Mouse (Mus musculus): ENCODE data around the gene Ctnnd1. TPM values are rescaled to one million over a fixed set of nuclear protein-coding genes. Genes with fewer than 3 reads are reported as not detected.

Ctnnd1 gene
- polyA plus RNA-seq, 1 experiment from 2014 or later, result 34.2 TPM

DNA sequence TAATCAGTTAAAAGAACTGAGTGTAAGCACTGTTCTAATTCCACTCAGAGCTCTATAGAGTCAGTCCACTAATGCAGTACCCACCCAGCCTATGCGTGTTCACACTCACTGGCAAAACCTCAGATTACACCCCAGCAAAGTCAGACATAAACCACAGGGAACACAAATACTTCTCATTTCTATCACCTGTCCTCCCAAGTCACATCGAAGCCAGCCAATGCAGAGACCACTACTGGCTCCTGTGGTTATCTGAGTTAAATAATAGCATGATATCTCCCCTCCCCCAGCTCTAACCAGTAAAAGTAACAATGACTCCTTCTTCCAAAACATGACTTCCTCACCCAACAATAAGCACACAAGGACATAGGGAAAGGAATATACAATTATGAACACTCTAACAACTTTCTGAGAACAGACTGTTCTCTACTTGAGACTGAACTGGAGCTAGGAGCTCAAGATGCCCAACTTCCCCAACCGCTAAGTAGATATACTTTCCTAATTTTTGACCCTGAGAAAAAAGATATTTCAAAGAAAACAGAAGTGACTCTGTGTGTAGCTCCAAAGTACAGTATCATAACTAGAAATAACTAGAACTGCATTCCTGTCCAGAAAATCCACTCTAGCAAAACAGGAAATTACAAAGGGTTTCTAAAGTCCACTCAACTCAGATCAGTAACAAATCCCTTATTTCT is 27.0 kb downstream of the Ctnnd1 start:
- 92% methylated on average over 3 of the region's 3 CpGs for WGBS
- H3K36me3 ChIP-seq (replicated peaks), result peaks cover 22% of the 10 kb centered on the region; the same call in 1 of the 2 replicates
- no peaks in the 10 kb centered on the region for H3K27me3 ChIP-seq (replicated peaks)
- H3K9me3 ChIP-seq, result no peaks in the 10 kb centered on the region
- H3K27ac ChIP-seq, result no peak overlapping the region
- ATAC-seq (replicated peaks), result no peak
- H3K4me3 ChIP-seq, result no peak overlapping the region
- H3K9ac ChIP-seq, result no peak overlapping the region
- no peak overlapping the region for H3K4me2 ChIP-seq
- no peaks in the 10 kb centered on the region for H3K4me1 ChIP-seq

DNA sequence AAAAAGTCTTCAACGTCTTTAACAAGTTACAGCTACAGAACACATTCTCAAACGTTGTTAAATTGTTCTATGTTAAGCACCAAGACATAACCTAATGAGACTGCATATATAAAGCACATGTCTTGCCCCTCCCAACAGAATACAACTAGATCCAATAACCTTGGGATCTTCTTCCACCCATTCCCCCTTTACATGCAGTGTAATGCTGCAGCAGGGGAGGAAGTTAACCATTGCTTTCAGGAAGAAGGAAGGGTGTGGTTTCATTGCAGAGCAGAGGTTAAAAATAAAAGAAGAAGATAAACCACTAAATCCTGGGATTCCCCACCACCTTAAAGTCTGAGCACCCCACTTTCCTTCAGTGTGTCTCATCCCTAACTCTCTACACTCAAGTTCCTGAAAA is 27.9 kb downstream of the Ctnnd1 start:
- no peak overlapping the region for H3K27ac ChIP-seq
- 80% methylated on average over 2 of the region's 2 CpGs for WGBS
- no peak overlapping the region for H3K9ac ChIP-seq
- H3K4me3 ChIP-seq, result no peak overlapping the region
- no peaks in the 10 kb centered on the region for H3K27me3 ChIP-seq (replicated peaks)
- no peaks in the 10 kb centered on the region for H3K4me1 ChIP-seq
- peaks cover 22% of the 10 kb centered on the region; the same call in 1 of the 2 replicates for H3K36me3 ChIP-seq (replicated peaks)
- H3K9me3 ChIP-seq, result no peaks in the 10 kb centered on the region
- no peak overlapping the region for H3K4me2 ChIP-seq
- no peak for ATAC-seq (replicated peaks)

DNA sequence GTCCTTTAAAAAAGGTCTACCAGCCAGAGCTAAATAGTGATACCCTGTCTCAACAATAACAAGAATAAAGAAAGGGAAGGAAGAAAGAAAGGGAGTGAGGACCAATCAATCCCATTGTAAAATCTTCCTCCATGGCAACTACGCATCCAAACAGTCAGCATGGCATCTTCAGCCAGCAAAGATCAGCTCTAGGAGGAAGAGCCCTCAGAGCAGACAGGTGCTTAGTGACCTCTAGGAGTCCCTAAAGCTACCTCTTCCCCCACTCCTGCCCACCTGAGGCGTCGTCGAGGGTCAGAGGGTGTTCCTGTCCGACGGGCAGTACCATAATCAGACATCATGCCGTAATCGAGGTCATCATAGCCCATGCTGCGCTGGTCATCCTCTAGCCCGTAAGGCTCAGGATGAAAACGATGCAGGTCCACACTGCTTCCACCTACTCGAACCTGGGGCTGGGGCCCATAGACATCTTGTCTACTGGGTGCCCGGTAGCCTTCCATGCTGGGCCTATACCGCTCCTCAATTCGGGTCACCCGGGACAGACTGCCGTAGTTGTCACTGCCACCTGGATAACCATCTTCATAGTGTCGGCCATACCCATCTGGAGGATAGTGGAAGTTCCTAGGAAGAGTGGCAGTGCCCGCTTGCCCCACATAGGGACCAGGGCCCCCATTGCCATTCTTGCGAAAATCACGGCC is 30.8 kb downstream of the Ctnnd1 start:
- no peak overlapping the region for H3K9ac ChIP-seq
- H3K36me3 ChIP-seq (replicated peaks), result peaks cover 38% of the 10 kb centered on the region
- H3K27ac ChIP-seq, result no peak overlapping the region
- H3K27me3 ChIP-seq (replicated peaks), result no peaks in the 10 kb centered on the region
- WGBS, result 96% methylated on average over 21 of the region's 21 CpGs
- no peak overlapping the region for H3K4me2 ChIP-seq
- no peaks in the 10 kb centered on the region for H3K4me1 ChIP-seq
- no peaks in the 10 kb centered on the region for H3K9me3 ChIP-seq
- ATAC-seq (replicated peaks), result no peak
- no peak overlapping the region for H3K4me3 ChIP-seq

DNA sequence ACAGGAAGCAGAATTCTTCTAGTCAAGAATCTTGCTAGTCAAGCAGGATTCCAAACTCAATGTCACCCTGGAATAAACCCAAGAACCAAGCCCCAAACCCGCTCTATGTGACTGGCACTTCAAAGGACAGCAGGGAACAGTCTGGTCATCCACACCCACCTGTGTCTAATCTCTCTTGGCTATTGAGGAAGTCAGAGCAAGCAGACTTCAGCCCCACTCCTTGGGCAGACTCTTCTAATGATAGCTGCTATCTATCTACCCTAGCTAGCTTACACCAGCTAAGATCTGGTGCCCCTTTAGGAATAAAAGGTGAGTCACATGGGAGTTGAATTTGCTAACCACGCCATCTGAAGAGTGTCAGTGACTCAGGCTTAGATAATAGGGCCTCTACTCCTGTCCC is 31.7 kb downstream of the Ctnnd1 start:
- no peak overlapping the region for H3K27ac ChIP-seq
- peaks cover 46% of the 10 kb centered on the region for H3K36me3 ChIP-seq (replicated peaks)
- H3K27me3 ChIP-seq (replicated peaks), result no peaks in the 10 kb centered on the region
- 85% methylated on average over 2 of the region's 2 CpGs for WGBS
- no peak for ATAC-seq (replicated peaks)
- H3K9me3 ChIP-seq, result no peaks in the 10 kb centered on the region
- H3K4me1 ChIP-seq, result no peaks in the 10 kb centered on the region
- H3K4me2 ChIP-seq, result no peak overlapping the region
- no peak overlapping the region for H3K4me3 ChIP-seq
- no peak overlapping the region for H3K9ac ChIP-seq

DNA sequence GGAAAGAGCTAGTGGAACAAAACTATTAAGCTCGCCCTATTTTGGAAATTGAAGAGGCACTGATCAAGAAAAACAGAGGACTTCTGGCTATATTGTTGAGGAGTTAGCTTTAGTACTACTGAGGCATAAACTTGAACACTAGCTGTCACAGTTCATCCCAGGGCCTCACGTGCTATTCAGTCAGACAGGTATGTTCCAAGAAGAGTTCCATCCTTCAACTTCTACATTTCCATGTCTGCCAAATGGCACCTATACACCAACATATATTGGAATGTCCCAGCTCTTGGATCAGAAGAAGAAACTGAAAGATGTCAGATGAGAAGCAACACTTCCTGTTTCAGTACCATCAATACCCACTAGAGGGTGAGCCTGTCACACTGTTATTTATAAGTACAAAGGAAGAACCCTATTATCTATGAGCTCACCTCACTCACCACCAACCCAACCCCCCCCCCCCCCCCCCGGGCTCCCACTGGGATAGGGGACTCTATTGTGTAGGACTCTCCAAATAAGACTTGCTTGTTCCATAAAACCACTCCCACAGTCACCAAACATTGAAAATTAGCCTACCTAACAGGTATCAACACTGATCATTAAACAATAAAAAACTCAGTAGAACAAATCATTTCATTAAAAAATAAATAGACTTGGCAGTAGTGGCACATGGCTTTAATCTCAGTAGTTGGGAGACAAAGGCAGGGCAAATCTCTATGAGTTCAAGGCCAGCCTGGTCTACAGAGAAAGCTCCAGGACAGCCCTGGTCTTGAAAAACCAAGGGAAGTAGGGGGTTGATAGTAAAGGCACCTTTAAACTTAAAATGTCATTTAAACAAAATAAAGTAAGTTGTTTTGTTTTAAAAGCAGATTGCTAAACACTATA is 32.7 kb downstream of the Ctnnd1 start:
- 71% methylated on average over 3 of the region's 3 CpGs for WGBS
- Histone ChIP-seq H3K9me3 (no peaks in the 10 kb centered on the region), H3K27me3 (replicated peaks) (no peaks in the 10 kb centered on the region), H3K4me1 (no peaks in the 10 kb centered on the region), H3K4me2 (no peak overlapping the region), H3K9ac (no peak overlapping the region), H3K36me3 (replicated peaks) (peaks cover 52% of the 10 kb centered on the region), H3K4me3 (no peak overlapping the region), H3K27ac (no peak overlapping the region)
- peak; percentile 88 for ATAC-seq (replicated peaks)

DNA sequence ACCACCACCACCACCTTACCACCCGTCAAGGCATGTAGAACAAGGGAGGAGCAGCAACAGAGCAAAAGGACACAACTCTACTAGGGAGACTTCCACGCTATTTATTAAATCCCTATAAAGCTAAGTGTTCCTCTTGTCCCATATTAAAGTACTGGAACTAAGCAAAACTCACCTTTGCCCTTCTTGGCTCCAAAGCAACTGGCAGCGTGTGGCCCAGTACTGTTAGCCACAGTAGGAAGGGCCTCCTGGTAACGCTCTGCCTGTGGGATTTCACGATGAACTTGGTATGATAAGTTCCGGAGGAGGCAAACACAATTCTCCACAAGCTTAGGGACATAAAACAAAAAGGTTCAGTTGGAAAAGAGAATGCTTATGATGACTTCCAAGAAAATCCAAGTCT is 37.8 kb downstream of the Ctnnd1 start:
- Histone ChIP-seq H3K4me1 (no peaks in the 10 kb centered on the region), H3K9ac (no peak overlapping the region), H3K4me2 (no peak overlapping the region), H3K9me3 (no peaks in the 10 kb centered on the region), H3K27ac (no peak overlapping the region), H3K27me3 (replicated peaks) (no peaks in the 10 kb centered on the region), H3K36me3 (replicated peaks) (peaks cover 79% of the 10 kb centered on the region), H3K4me3 (no peak overlapping the region)
- 97% methylated on average over 6 of the region's 6 CpGs for WGBS
- no peak for ATAC-seq (replicated peaks)

DNA sequence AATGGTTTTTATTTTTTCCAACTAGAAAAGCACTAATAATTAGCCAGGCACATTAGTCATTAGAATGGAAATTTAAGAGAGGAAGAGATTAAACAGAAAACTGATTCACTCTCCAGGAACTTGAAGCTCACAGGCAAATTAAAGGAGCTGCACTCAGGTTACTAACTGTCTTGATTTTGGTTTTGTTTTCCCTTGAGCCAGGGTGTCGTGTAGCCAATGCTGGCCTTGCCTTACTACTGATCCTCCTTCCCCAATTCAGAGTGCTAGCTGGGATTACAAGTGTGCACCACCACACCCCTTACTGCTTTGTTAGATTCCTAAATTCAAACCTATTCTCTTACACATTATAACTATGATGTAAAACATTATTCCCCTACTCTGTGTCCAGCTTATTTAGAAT is 42.7 kb downstream of the Ctnnd1 start:
- no peaks in the 10 kb centered on the region for H3K27me3 ChIP-seq (replicated peaks)
- H3K4me3 ChIP-seq, result no peak overlapping the region
- H3K9ac ChIP-seq, result no peak overlapping the region
- H3K4me1 ChIP-seq, result no peaks in the 10 kb centered on the region
- H3K27ac ChIP-seq, result no peak overlapping the region
- no peak for ATAC-seq (replicated peaks)
- H3K9me3 ChIP-seq, result no peaks in the 10 kb centered on the region
- peaks cover 63% of the 10 kb centered on the region for H3K36me3 ChIP-seq (replicated peaks)
- H3K4me2 ChIP-seq, result no peak overlapping the region
- WGBS, result 84% methylated on average over 1 of the region's 1 CpGs

DNA sequence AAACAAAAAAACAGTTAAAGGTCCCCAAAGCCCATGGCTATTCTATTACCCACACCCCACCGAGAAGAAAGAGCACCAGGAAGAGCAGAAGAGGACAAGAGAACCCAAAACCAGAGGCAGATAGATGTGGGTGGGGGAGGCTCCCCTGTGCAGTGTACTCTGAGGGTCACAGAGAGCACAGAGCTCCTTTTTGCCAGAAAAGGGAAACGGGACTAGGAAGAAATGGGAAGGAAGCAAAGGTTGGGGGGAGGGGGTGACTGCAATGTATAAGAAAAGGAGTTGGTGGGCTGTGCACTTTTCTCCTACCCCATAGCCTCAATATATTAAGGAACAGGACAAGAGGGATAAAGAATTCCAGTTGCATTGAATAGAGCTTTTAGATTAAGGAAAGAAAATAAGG is 49.6 kb downstream of the Ctnnd1 start:
- no peak overlapping the region for H3K4me2 ChIP-seq
- H3K4me1 ChIP-seq, result no peaks in the 10 kb centered on the region
- no peaks in the 10 kb centered on the region for H3K27me3 ChIP-seq (replicated peaks)
- H3K36me3 ChIP-seq (replicated peaks), result peaks cover 29% of the 10 kb centered on the region
- no peak overlapping the region for H3K9ac ChIP-seq
- WGBS, result 81% methylated on average over 2 of the region's 2 CpGs
- no peak overlapping the region for H3K27ac ChIP-seq
- no peak for ATAC-seq (replicated peaks)
- no peak overlapping the region for H3K4me3 ChIP-seq
- no peaks in the 10 kb centered on the region for H3K9me3 ChIP-seq

DNA sequence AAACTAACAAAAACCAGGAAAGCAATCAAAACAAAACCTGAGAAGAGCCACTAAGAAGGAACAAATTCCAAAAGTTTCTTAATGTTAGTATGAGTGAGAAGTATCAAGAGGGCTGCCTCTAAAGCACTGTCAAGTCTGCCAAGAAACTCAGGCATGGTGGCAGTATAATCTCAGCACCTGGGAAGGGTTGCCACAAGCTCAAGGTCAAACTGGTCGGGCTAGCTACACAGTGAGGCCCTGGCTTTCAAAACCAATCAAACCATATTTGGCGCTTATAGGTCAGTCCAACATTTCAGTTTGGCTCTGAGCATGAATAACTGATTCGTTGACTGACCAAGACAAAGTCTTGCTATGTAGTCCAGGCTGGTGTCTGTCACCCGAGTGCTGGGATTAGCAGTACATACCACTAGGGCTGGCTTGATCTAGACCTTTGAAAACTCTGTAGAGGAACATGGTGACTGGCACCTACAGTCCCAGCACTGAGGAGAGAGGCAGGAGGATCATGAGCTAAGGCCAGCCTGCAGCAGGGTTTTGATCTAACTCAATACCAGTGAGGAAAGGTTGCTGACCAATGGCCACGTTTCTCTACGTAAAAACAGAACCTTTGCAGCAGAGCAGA is 51.2 kb downstream of the Ctnnd1 start:
- Histone ChIP-seq H3K4me3 (no peak overlapping the region), H3K4me1 (no peaks in the 10 kb centered on the region), H3K4me2 (no peak overlapping the region), H3K36me3 (replicated peaks) (peaks cover 29% of the 10 kb centered on the region), H3K9me3 (no peaks in the 10 kb centered on the region), H3K27me3 (replicated peaks) (no peaks in the 10 kb centered on the region), H3K27ac (no peak overlapping the region), H3K9ac (no peak overlapping the region)
- no peak for ATAC-seq (replicated peaks)
- 94% methylated on average over 6 of the region's 6 CpGs for WGBS

DNA sequence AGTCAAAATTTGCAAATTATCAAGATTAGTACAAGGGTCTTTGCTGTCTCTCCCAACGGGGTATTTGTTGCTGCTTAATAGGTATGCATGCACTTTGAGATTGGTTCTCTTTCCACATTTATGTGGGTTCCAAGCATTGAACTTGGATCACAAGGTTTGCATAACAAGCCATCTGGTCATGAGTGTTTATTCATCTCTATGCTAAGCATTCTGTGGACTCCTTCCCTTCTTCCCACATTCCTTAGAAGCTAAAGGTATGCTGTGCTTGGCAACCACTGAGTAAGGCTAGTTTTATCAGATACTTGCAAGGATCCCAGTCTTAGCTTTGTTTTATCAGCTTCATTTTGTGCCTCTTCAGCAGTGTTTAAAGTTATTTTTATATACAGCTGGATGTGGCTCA is 53.4 kb downstream of the Ctnnd1 start:
- Histone ChIP-seq H3K9ac (no peak overlapping the region), H3K4me1 (no peaks in the 10 kb centered on the region), H3K9me3 (no peaks in the 10 kb centered on the region), H3K27ac (no peak overlapping the region), H3K27me3 (replicated peaks) (no peaks in the 10 kb centered on the region), H3K36me3 (replicated peaks) (peaks cover 15% of the 10 kb centered on the region), H3K4me3 (no peak overlapping the region), H3K4me2 (no peak overlapping the region)
- ATAC-seq (replicated peaks), result no peak
- WGBS, result 94% methylated on average over 1 of the region's 1 CpGs

DNA sequence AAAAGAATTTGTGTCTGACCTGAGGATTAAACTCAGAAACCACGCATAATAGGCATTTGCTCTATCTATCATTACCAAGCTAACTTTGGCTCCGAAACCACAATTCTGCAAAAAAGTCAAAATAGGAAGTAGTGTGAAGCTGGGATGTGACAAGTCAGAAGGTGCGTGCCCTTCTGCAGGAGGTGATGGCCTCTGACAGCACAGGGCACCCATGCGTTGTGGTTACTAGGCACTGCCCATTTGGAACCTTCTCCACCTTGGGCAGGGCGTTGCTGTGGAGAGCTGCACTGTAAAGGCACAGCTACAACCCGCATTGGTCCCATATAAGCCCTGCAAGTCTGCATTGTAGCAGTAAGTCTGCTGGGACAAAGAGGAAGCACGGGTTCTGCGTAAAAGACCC is 57.8 kb downstream of the Ctnnd1 start:
- no peaks in the 10 kb centered on the region for H3K9me3 ChIP-seq
- no peak overlapping the region for H3K4me3 ChIP-seq
- H3K9ac ChIP-seq, result no peak overlapping the region
- no peaks in the 10 kb centered on the region for H3K27me3 ChIP-seq (replicated peaks)
- WGBS, result 93% methylated on average over 8 of the region's 8 CpGs
- no peaks in the 10 kb centered on the region for H3K4me1 ChIP-seq
- no peak for ATAC-seq (replicated peaks)
- H3K36me3 ChIP-seq (replicated peaks), result no peaks in the 10 kb centered on the region
- H3K4me2 ChIP-seq, result no peak overlapping the region
- H3K27ac ChIP-seq, result no peak overlapping the region

DNA sequence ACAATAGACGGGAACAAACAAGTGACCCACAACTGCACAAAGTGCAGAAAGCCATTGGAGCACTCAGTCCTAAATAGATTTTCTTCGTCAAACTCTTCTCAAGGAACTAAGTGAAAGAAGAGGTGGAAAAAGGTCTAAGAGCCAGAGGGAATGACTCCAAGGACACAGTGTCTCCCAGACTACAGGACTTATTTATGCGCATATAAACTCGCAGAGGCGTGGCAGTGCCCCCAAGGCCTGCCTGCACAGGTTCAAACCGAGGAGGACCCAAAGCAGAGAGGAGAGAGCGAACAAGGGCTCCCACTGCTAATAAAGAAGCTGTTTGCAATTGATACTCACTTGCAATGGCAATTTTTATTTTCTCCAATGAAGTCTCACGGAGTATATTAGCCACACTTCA is 64.9 kb downstream of the Ctnnd1 start:
- Histone ChIP-seq H3K4me2 (no peak overlapping the region), H3K36me3 (replicated peaks) (no peaks in the 10 kb centered on the region), H3K27me3 (replicated peaks) (no peaks in the 10 kb centered on the region), H3K4me3 (no peak overlapping the region), H3K9ac (no peak overlapping the region), H3K4me1 (no peaks in the 10 kb centered on the region), H3K27ac (no peak overlapping the region), H3K9me3 (no peaks in the 10 kb centered on the region)
- WGBS, result 79% methylated on average over 8 of the region's 8 CpGs
- no peak for ATAC-seq (replicated peaks)

Measured in midbrain, embryonic 15.5 days (tissue).